Mouse (Mus musculus) heart, adult 2 months (tissue): ENCODE results near the gene Dock11.

Source experiments
- CTCF ChIP-seq: fragments of 200-600 bp; IDR thresholded peaks from 2 replicates; pipeline ENCODE4 v1.8.1; 2022; ENCODE audit warnings: antibody characterized with exemption, mild to moderate bottlenecking, moderate library complexity
- POLR2A ChIP-seq: fragments of 200-500 bp; IDR thresholded peaks from 2 replicates; pipeline ENCODE4 v1.6.1; 2011; ENCODE audit warnings: mild to moderate bottlenecking, low read depth, low read length, control low read depth; ENCODE audit not compliant: insufficient read depth

GRCm38 (mm10) chrX:36112422-36112750 lies 223.8 kb downstream of the Dock11 start:
- TF ChIP-seq POLR2A (no peak), CTCF (no peak)
